Mouse (Mus musculus) MEL (cell line): ENCODE results near the gene Rbmxl1. TPM values are rescaled to one million over a fixed set of nuclear protein-coding genes. Genes with fewer than 3 reads are reported as not detected.

Experiments used
- DNase-seq: peaks from one replicate; pipeline ENCODE4 v3.0.0; 2011; ENCODE audit warnings: low read depth, low spot score
- H3K27ac ChIP-seq: 2 replicates; pipeline ENCODE4 v1.5.1; 2012; ENCODE audit warnings: low read depth, mild to moderate bottlenecking, control low read depth, low read length, moderate library complexity; ENCODE audit not compliant: control insufficient read depth
- H3K27me3 ChIP-seq, 2 experiments: fragments of 150-350 bp in 1 of 2; sonication (generic) in 1 of 2; 2 replicates each; pipeline ENCODE4 v1.6.1; 2012; ENCODE audit warnings: low read length in 2 of 2, mild to moderate bottlenecking in 2 of 2, improper control_type of control experiment in 1 of 2, moderate library complexity in 1 of 2; ENCODE audit not compliant: insufficient read depth in 2 of 2, control insufficient read depth in 1 of 2
- H3K36me3 ChIP-seq, 2 experiments: 2 replicates each; pipeline ENCODE4 v1.6.1; 2012 to 2014; ENCODE audit warnings: low read length in 2 of 2, improper control_type of control experiment in 1 of 2, inconsistent platforms in 1 of 2, mild to moderate bottlenecking in 1 of 2; ENCODE audit not compliant: insufficient read depth in 2 of 2, control insufficient read depth in 1 of 2
- H3K4me1 ChIP-seq, 2 experiments: fragments of 150-350 bp in 1 of 2; sonication (generic) in 1 of 2; 2 replicates each; pipeline ENCODE4 v1.6.1; 2012; ENCODE audit warnings: low read length in 2 of 2, improper control_type of control experiment in 1 of 2, mild to moderate bottlenecking in 1 of 2; ENCODE audit not compliant: insufficient read depth in 2 of 2, control insufficient read depth in 1 of 2
- H3K4me3 ChIP-seq, 2 experiments: fragments of 150-350 bp in 1 of 2; sonication (generic) in 1 of 2; 2 replicates each; pipeline ENCODE4 v1.5.1; 2012; ENCODE audit warnings: low read depth in 2 of 2, low read length in 2 of 2, mild to moderate bottlenecking in 2 of 2, moderate library complexity in 2 of 2, control low read depth in 1 of 2, improper control_type of control experiment in 1 of 2; ENCODE audit not compliant: control insufficient read depth in 1 of 2, insufficient read depth in 1 of 2
- H3K79me2 ChIP-seq: 2 replicates; pipeline ENCODE4 v1.6.1; 2012; ENCODE audit warnings: mild to moderate bottlenecking, low read length, moderate library complexity; ENCODE audit not compliant: control insufficient read depth, poor library complexity, insufficient read depth
- H3K9ac ChIP-seq: 2 replicates; pipeline ENCODE4 v1.6.1; 2012; ENCODE audit warnings: low read depth, mild to moderate bottlenecking, control low read depth, low read length, moderate library complexity; ENCODE audit not compliant: control insufficient read depth, poor library complexity, severe bottlenecking
- H3K9me3 ChIP-seq: fragments of 150-350 bp; sonication (generic); replicated peaks from 2 replicates; pipeline ENCODE4 v1.6.1; 2012; ENCODE audit warnings: mild to moderate bottlenecking, low read length, improper control_type of control experiment, moderate library complexity; ENCODE audit not compliant: insufficient read depth
- CHD1 ChIP-seq: IDR thresholded peaks from 2 replicates; pipeline ENCODE4 v1.6.1; 2012; ENCODE audit warnings: low read depth, mild to moderate bottlenecking, inconsistent platforms, low read length, improper control_type of control experiment
- E2F4 ChIP-seq: IDR thresholded peaks from 2 replicates; pipeline ENCODE4 v1.6.1; 2011; ENCODE audit warnings: low read depth, low read length, improper control_type of control experiment, borderline replicate concordance
- ELF1 ChIP-seq: IDR thresholded peaks from 2 replicates; pipeline ENCODE4 v1.6.1; 2014; ENCODE audit warnings: low read depth, mild to moderate bottlenecking, inconsistent platforms, low read length, improper control_type of control experiment, moderate library complexity
- EP300 ChIP-seq, 2 experiments: IDR thresholded peaks; 2 replicates each; pipeline ENCODE4 v1.6.1; 2011; ENCODE audit warnings: improper control_type of control experiment in 2 of 2, low read length in 2 of 2, low read depth in 1 of 2, mild to moderate bottlenecking in 1 of 2
- HCFC1 ChIP-seq: IDR thresholded peaks from 2 replicates; pipeline ENCODE4 v1.6.1; 2012; ENCODE audit warnings: low read depth, mild to moderate bottlenecking, inconsistent platforms, low read length, improper control_type of control experiment, moderate library complexity
- JUND ChIP-seq: IDR thresholded peaks from 2 replicates; pipeline ENCODE4 v1.6.1; 2011; ENCODE audit warnings: low read depth, mild to moderate bottlenecking, improper control_type of control experiment, low read length
- MAFK ChIP-seq: IDR thresholded peaks from 2 replicates; pipeline ENCODE4 v1.6.1; 2011; ENCODE audit warnings: low read depth, mild to moderate bottlenecking, low read length, improper control_type of control experiment, borderline replicate concordance
- MAX ChIP-seq: IDR thresholded peaks from 2 replicates; pipeline ENCODE4 v1.6.1; 2011; ENCODE audit warnings: low read length, improper control_type of control experiment
- MAZ ChIP-seq: IDR thresholded peaks from 2 replicates; pipeline ENCODE4 v1.6.1; 2012; ENCODE audit warnings: low read depth, mild to moderate bottlenecking, inconsistent platforms, low read length, improper control_type of control experiment
- MXI1 ChIP-seq: IDR thresholded peaks from 2 replicates; pipeline ENCODE4 v1.6.1; 2011; ENCODE audit warnings: mild to moderate bottlenecking, low read depth, low read length, improper control_type of control experiment
- MYB ChIP-seq: IDR thresholded peaks from 2 replicates; pipeline ENCODE4 v1.6.1; 2011; ENCODE audit warnings: mild to moderate bottlenecking, low read depth, low read length, improper control_type of control experiment
- MYC ChIP-seq: IDR thresholded peaks from 2 replicates; pipeline ENCODE4 v1.6.1; 2011; ENCODE audit warnings: low read depth, mild to moderate bottlenecking, low read length, improper control_type of control experiment, moderate library complexity
- NELFE ChIP-seq: IDR thresholded peaks from 2 replicates; pipeline ENCODE4 v1.6.1; 2011; ENCODE audit warnings: low read depth, low read length, improper control_type of control experiment
- POLR2A ChIP-seq, 2 experiments: IDR thresholded peaks; 2 replicates each; pipeline ENCODE4 v1.6.1; 2011 to 2012; ENCODE audit warnings: low read length in 2 of 2, mild to moderate bottlenecking in 2 of 2, control low read depth in 1 of 2, improper control_type of control experiment in 1 of 2, low read depth in 1 of 2, moderate library complexity in 1 of 2; ENCODE audit not compliant: control insufficient read depth in 1 of 2, insufficient read depth in 1 of 2, poor library complexity in 1 of 2
- RAD21 ChIP-seq: IDR thresholded peaks from 2 replicates; pipeline ENCODE4 v1.6.1; 2011; ENCODE audit warnings: mild to moderate bottlenecking, low read depth, low read length, improper control_type of control experiment
- SIN3A ChIP-seq: IDR thresholded peaks from 2 replicates; pipeline ENCODE4 v1.6.1; 2012; ENCODE audit warnings: low read length, improper control_type of control experiment, inconsistent platforms
- TBP ChIP-seq: IDR thresholded peaks from 2 replicates; pipeline ENCODE4 v1.8.0; 2011; ENCODE audit warnings: low read depth, low read length, improper control_type of control experiment
- UBTF ChIP-seq: IDR thresholded peaks from 2 replicates; pipeline ENCODE4 v1.6.1; 2012; ENCODE audit warnings: low read depth, mild to moderate bottlenecking, inconsistent platforms, low read length, improper control_type of control experiment, moderate library complexity, borderline replicate concordance; ENCODE audit not compliant: insufficient read depth
- USF1 ChIP-seq: IDR thresholded peaks from 2 replicates; pipeline ENCODE4 v1.6.1; 2014; ENCODE audit warnings: low read depth, mild to moderate bottlenecking, inconsistent platforms, low read length, improper control_type of control experiment, moderate library complexity
- USF2 ChIP-seq, 2 experiments: IDR thresholded peaks; 2 replicates each; pipeline ENCODE4 v1.6.1; 2011 to 2012; ENCODE audit warnings: improper control_type of control experiment in 2 of 2, low read length in 2 of 2, borderline replicate concordance in 1 of 2, inconsistent platforms in 1 of 2, low read depth in 1 of 2, mild to moderate bottlenecking in 1 of 2; ENCODE audit not compliant: insufficient read depth in 1 of 2
- ZC3H11A ChIP-seq: IDR thresholded peaks from 2 replicates; pipeline ENCODE4 v1.6.1; 2012; ENCODE audit warnings: low read depth, mild to moderate bottlenecking, inconsistent platforms, low read length, improper control_type of control experiment
- ZKSCAN1 ChIP-seq: IDR thresholded peaks from 2 replicates; pipeline ENCODE4 v1.6.1; 2012; ENCODE audit warnings: low read depth, mild to moderate bottlenecking, inconsistent platforms, low read length, improper control_type of control experiment, moderate library complexity
- ZNF384 ChIP-seq: IDR thresholded peaks from 2 replicates; pipeline ENCODE4 v1.6.1; 2012; ENCODE audit warnings: low read depth, mild to moderate bottlenecking, inconsistent platforms, low read length, improper control_type of control experiment
- polyA plus RNA-seq, 2 experiments: library from polyadenylated mRNA; stranded (reverse) in 1 of 2; unstranded in 1 of 2; fragments of >175 nt in 1 of 2; fragments of >200 nt in 1 of 2; gene quantifications; 2 replicates each; pipeline versions ENCODE4 v1.2.1 to v1.2.4; 2012; ENCODE audit warnings: low replicate concordance in 2 of 2, low read depth in 1 of 2; ENCODE audit not compliant: insufficient read length in 2 of 2, insufficient read depth in 1 of 2, missing spikeins in 1 of 2
- total RNA-seq: library from RNA; depleted of rRNA; stranded (reverse); fragments of 300-350 nt; gene quantifications from 2 replicates; pipeline ENCODE4 v1.2.3, GENCODE M21; 2012

Gene Rbmxl1
- total and polyA plus RNA-seq, 3 experiments, result 129 to 194 TPM; not detected in 1

- no peaks in the 10 kb centered on the region for H3K27me3 ChIP-seq
- peaks cover 0 to 11% of the 10 kb centered on the region in 2 experiments; a peak in 3 of 4 replicates for H3K36me3 ChIP-seq
- H3K27ac ChIP-seq, result no peak overlapping the region
- no peak for TF ChIP-seq HCFC1
- no peak for TF ChIP-seq E2F4
- no peak for TF ChIP-seq CHD1
- TF ChIP-seq JUND, result no peak
- TF ChIP-seq MYB, result no peak
- TF ChIP-seq EP300 (IDR thresholded peaks at IDR 0.05; ENCODE audit: low read depth in 1 of 2, low read length in 2 of 2), result no peak
- TF ChIP-seq ZKSCAN1, result no peak
- no peak for TF ChIP-seq SIN3A
- no peak for TF ChIP-seq MAX
- TF ChIP-seq MAFK, result no peak
- TF ChIP-seq RAD21, result no peak
- no peak for TF ChIP-seq USF1
- no peak for TF ChIP-seq UBTF
- TF ChIP-seq MYC, result no peak
- peak overlapping the region in 1 of 2 experiments; percentile 90; a peak in 2 of 4 replicates for H3K4me3 ChIP-seq
- peaks cover 0 to 8% of the 10 kb centered on the region in 2 experiments; a peak in 2 of 4 replicates for H3K4me1 ChIP-seq
- no peaks in the 10 kb centered on the region for H3K9me3 ChIP-seq
- H3K9ac ChIP-seq, result no peak overlapping the region
- peak; percentile 33 for DNase-seq
- H3K79me2 ChIP-seq, result peaks cover 47% of the 10 kb centered on the region
Measured at GRCm38 (mm10) chr8:78510926-78511325, 2.2 kb upstream of the Rbmxl1 start.

GRCm38 (mm10) chr8:78510094-78510493 lies 1.4 kb upstream of the Rbmxl1 start:
- peaks cover 0 to 11% of the 10 kb centered on the region in 2 experiments; a peak in 3 of 4 replicates for H3K36me3 ChIP-seq
- H3K79me2 ChIP-seq, result peaks cover 47% of the 10 kb centered on the region
- no peaks in the 10 kb centered on the region for H3K27me3 ChIP-seq
- H3K4me1 ChIP-seq, result peaks cover 0 to 8% of the 10 kb centered on the region in 2 experiments; a peak in 2 of 4 replicates
- H3K4me3 ChIP-seq, result peak overlapping the region; percentile 90 to 100
- H3K27ac ChIP-seq, result peak overlapping the region; percentile 97
- H3K9me3 ChIP-seq, result no peaks in the 10 kb centered on the region
- peak; percentile 78 for DNase-seq
- H3K9ac ChIP-seq, result peak overlapping the region; percentile 100
- TF ChIP-seq TBP (peak; percentile 52; the same call in 1 of the 2 replicates), USF2 (IDR thresholded peaks at IDR 0.05; ENCODE audit: borderline replicate concordance in 1 of 2, insufficient read depth in 1 of 2, low read depth in 1 of 2, low read length in 2 of 2) (no peak), ELF1 (peak; percentile 63; the same call in 1 of the 2 replicates), POLR2A (IDR thresholded peaks at IDR 0.05; ENCODE audit: control insufficient read depth in 1 of 2, insufficient read depth in 1 of 2, low read depth in 1 of 2, low read length in 2 of 2, poor library complexity in 1 of 2) (peak in 1 of 2 experiments; percentile 58; a peak in 2 of 4 replicates), MYB (peak; percentile 17; the same call in 1 of the 2 replicates), ZC3H11A (no peak), E2F4 (no peak), MAZ (peak; percentile 6; the same call in 1 of the 2 replicates), UBTF (no peak), MYC (0 out of 2 replicates have a peak, but pooled peaks have one; percentile 32), MXI1 (peak; percentile 80), ZNF384 (no peak), NELFE (peak; percentile 41; the same call in 1 of the 2 replicates), HCFC1 (0 out of 2 replicates have a peak, but pooled peaks have one; percentile 26), SIN3A (peak; percentile 50)
